Mouse (Mus musculus) thymus, adult 18-20 months (tissue): ENCODE measurements around the gene Vat1.
A peak's percentile ranks its signal among the peaks of the same experiment; 100 is the strongest.
"Not testable (repeated sequence)": the region's sequence is repeated elsewhere in the genome, so short reads cannot be mapped to it uniquely, and the experiment has no call there.

Experiments used
- DNase-seq, 2 experiments: peaks; one replicate each; pipeline ENCODE4 v3.0.0; 2022; ENCODE audit warnings: mixed read lengths in 2 of 2

The Vat1 gene

DNA sequence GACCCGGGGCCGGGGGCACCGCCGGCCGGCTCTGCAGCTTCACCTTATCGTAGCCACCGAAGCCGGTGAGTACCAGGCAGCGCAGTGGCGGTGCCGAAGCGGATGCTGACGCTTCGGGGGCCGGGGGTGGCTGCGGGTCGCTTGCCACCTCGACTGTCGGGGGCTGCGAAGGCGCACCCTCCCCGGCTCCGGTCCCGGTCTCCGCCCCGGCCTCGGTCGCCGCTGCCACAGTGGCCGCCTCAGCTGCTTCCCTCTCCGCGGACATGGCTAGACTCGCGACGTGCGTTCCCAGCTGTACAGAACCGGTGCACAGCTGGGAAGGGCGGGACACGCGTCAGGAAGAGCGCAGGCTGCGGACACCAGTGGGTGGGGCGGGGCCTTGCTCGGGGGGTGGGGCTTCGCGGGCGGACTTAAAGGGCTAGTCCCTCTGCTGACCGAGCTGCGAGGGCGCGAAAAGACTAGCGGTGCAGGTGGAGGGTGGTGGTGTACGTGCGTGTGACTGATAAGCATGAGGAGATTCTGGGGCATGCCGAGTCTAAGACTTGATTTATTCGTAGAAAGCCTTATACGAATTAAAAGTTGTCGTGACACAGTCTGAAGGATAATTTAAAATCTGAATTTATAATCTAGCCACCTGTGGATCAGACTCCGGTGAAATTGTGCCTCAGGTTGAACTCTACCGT is at the start of gene Vat1:
Gene Vat1 (minus strand): TSS at position 362 of the 683 bp plus-strand sequence.
- peak; percentile 53 to 58 for DNase-seq

DNA sequence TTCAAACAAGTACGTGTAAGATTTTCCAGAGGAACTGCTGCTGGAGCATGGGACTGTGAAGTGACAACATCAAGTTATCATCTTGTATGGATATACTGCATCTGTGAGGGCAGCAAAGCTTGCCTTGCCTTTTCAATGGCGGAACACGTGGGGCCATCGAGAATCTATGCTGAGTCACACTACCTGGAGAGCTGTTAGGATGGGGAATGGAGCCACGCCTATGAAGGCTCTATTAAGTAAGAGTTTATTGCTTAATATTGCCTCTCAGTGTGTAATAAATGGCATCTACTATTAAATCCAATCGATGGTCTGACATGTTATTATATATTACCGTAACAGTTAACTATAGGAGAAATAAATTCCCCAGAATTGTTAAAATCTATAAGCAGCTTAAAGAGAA is 41.1 kb upstream of the Vat1 start:
- DNase-seq: no peak

DNA sequence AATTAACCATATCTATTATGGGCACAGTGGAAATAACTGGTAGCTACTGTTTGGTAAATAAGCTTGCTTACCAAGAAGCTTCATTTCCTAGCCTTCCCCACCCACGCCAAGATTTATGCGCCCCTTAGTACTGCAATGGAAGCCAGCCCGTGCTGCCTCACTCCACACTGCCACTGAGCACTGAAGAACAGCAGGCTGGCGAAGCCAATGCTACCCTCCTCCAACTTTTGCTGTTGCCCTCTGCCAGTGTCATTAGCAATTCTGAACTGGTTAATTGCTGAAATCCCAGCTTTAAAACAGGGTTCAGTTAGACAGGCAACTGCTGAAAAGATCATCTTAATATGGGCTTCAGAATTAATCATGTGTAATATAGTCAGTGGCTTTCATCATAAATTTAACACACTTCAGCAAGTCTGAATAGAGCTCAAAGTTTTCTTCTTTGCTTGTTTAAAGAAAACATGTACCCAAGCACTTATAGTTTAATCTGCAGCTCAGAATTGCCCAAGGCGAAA is 40.3 kb upstream of the Vat1 start:
- no peak for DNase-seq

DNA sequence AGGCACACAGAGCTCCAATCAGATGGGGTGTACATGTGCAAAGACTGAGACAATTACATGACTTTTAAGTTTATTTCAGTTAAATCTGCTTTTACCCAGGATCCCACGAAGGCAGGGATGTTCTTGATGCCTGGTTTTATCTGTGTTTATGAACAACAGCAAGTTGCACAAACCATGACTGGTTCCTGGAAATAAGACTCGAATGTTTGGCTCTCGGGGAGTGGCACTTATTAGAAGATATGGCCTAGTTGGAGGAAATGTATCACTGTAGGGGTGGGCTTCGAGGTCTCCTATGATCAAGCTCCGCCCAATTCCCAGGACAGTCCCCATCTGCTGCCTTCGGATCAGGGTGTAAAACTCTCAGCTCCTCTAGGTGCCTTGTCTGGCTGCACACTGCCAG is 20.1 kb upstream of the Vat1 start:
- DNase-seq: no peak

DNA sequence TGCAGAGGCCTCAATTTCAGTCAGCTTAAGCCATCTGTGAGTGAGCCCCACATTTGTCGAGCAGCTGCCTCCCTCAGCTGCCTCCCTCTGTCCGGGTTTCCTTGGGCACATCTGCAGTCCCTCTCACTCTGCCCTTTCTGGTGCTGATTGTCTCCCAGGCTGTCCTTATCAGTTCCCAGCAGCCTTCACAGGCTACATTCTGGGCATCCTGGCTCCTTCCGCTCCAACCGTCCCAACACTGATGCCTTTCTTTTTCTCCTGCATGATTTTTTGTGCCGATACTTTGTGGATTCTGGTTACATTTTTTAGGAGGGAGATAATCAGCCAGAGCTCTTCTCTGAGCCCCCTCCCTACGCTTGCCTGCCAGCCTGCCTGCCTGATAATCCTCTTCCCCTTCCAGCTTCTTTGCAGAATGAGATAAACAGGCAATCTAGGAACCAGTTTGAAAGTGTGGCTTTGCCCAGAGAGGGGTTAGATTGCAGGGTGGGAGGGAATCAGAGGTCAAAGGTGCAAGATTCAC is 19.5 kb upstream of the Vat1 start:
- DNase-seq: no peak

DNA sequence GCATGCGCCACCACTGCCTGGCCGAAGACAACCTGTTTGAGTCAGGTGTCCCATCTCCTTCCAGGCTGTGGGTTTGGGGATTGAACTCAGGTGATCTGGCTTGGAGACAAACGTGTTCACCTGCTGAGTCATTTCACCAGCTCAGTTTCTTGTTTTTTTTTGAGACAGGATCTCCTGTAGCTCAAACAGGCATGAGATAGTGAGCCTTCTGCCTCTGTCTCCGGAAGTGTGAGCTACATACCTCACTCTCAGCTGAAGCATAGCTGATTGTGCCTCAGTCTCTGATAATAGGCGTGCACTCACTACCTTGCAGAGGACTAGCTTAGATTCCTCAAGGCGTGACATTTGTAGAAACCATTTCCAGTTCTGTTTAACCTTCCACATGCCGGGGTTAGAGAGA is 18.8 kb upstream of the Vat1 start:
- DNase-seq: no peak

DNA sequence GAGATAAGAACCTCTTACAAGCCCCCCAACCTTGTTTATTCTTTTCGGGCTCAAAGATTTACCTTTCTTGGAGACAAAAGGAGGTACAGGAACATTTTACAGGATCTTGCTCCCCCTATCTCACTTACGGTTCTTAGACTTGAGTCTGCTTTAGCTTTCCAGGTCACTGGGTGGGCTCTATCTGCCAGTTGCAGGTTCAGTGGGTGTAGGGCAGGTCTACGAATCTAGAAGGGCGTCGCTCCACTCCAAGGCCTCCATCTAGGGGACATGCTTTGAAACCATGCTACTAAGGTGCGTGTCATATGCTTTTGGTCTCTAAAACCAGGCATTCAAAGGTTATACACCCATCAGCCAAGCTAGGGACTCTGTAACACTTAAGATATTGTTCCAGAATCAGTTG is 18.2 kb upstream of the Vat1 start:
- DNase-seq: no peak

DNA sequence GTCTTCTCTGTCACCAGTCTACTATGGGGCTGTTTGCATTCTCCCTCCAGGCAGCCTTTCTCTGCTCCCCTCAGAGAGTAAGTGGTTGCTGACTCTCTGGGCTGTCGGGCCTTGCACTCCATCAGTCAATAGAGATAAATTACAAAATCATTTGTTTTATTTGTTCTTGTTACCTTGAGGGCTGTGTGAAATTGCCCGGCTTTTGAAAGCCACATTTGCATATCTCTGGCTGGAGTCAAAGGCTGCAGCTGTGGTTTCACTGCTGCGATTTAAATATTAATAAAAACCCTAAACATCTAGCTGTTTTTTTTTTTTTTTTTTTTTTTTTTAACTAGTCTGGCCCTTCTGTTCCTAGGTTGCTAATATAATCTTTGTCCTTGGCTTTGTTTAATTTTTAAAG is 17.8 kb upstream of the Vat1 start:
- no peak for DNase-seq

DNA sequence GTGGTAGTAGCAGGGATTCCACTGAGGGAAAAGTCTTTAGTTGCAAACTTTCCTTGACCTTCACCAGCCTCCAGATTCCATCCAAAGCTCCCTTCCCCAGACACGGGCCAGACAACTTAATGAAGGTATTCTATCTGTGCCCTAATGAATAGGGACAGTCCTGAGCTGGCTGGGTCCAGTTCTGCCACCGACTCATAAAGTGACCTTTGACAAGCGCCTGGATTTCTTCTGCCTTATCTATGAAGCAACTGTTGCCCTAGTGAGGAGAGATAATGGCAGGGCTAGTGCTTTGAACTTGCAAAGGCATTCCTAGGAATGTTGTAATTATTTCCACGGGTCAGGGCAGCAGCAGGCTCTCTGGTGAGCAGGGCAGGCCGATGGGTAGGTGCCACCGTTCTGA is 14.9 kb upstream of the Vat1 start:
- no peak for DNase-seq

DNA sequence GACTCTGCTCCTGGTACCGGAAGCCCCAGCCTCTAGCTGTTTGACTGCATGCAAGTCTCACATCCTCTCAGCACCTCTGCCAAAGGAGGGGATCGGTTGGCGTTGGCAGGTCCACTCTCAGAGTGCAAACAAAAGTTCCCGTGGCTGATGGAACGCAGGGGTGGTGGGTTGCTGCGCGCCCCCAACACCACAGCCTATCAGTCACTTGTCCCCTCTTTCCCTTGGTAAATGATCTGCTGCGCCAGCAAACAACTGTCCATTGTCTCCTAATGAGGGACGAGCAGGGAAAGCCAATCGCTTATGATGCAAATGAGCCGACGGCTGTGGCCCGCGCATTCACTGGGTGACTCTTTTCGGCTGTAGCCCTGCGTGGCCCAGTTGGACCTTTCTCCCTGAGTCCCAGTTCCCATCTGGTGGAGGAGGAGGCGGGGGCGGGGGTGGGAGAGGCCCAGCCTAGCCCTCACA is 13.2 kb upstream of the Vat1 start:
- no peak for DNase-seq

DNA sequence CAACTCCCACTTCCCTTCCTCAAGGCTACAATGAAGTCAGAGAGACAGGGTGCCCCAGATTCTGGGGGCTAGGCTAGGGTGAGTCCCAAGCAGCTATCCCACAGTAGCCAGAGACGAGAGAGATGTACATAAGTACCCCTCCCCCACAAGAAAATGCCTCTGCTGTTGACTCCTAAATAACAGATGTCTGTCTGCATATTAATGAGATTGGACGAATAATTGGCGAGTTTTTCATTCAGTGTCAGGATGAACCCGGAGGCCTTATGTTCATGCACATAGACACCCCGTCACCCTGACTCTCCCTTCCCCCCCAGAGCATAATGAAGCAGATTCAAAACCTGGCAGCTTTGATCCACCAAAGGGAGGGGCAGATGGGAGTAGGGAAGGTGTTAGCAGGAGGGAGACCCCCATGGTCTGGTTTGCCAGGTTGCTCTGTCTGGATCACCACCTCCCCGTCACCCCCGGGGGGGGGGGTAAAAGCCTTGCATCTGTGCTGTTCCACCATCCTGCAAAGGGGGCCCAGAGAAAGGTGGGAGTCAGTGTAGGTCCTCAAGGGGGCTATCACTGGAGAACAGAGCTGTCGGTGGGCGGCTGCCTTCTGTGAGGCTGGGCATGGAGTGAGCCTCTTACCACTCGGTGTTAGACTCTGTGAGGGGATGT is 11.7 kb upstream of the Vat1 start:
- no peak for DNase-seq

DNA sequence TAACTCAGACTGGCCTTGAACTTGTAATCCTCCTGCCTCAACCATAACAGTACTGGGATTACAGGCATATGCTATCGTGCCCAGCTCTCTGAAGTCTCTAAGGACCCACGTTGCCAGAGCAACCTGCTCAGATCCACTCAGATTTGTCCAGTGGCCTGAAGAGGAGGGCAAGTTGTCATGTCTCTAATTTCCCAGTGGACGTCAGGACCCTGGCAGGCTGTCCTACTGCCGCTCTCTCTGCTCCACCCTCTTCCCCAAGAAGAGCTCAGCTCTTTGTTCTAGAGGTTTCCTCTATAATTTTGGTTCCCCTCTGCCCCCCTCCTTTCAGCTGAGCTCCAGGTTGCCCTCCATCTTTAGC is 11.1 kb upstream of the Vat1 start:
- no peak for DNase-seq

DNA sequence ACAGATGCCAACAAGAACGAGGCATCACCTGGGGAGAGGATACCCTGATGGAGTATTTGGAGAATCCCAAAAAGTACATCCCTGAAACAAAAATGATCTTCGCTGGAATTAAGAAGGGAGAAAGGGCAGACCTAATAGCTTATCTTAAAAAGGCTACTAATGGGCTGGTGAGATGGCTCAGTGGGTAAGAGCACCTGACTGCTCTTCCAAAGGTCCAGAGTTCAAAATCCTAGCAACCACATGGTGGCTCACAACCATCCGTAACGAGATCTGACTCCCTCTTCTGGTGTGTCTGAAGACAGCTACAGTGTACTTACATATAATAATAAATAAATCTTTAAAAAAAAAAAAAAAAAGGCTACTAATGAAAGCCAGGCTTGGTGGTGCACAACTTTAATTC is 10.3 kb upstream of the Vat1 start:
- DNase-seq: not testable (repeated sequence)

DNA sequence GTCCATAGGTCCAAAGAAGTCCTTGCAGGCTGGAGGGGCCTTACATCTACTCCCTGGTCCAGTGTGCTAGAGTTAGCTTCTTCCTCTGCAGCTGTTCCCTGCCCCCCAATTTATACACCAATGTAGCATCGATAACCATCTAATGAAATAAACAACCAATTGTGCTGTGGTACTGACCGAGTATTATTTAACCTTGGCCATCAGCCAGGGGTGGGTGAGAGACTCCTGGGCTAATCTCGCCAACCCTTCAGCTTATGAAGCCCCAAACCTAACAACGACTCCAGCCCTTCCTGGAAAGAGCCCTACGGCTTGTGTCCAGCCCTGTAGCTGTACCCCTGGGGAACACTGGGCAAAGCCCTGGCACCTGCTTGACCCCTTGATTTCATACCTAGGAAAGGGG is 8.3 kb upstream of the Vat1 start:
- no peak for DNase-seq

DNA sequence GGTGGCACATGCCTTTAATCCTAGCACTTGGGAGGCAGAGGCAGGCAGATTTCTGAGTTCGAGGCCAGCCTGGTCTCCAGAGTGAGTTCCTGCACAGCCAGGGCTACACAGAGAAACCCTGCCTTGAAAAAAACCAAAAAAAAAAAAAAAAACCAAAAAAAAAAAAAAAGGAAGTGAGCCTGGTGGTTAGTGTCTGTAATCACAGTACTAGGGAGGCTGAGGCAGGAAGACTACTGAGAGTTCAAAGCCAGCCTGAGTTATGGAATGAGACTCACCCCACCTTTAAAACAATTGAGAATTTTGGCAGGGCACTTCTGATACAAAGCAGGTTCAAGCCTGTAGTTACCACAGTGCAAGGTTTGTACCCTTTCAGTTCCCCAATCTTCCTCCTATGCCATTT is 7.7 kb upstream of the Vat1 start:
- not testable (repeated sequence) for DNase-seq

DNA sequence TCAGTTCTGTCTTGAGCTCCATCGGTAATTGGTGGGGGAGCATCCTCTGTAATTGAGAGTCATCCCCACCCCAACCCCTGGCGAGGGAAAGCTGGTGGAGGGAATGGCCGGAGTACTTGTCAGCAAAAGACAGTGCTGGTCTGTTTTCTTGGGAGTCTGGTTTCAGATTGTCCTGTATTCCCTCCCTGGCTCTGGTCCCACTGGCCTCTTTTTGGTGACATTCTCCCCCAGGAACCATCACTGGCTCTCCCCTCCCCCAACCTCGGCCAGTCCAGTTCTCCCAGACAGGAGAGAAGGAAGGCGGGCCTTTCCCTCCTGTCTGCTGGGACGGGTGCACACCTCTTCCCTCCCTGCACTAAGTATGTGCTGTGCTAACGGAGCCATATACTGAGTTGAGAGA is 6.3 kb upstream of the Vat1 start:
- no peak for DNase-seq

DNA sequence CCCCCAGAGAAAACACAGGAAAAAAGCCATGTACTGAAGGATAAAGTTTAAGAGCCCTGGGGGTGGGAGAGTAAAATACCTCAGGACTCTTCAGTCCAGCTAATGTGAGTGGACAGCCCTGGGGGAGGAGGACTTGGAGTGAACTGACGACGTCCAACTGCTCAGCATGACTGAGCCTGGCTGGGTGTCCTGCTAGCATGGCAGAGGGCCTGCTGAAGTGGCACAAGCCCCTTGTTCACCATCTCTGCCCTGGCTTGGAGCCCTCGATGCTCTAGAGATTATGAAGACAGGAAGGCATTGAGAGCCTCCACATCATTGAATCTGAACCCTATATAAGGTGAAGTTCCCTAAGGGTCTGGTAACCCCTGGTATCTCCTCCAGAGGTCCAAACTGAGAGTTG is 5.9 kb upstream of the Vat1 start:
- DNase-seq: no peak

DNA sequence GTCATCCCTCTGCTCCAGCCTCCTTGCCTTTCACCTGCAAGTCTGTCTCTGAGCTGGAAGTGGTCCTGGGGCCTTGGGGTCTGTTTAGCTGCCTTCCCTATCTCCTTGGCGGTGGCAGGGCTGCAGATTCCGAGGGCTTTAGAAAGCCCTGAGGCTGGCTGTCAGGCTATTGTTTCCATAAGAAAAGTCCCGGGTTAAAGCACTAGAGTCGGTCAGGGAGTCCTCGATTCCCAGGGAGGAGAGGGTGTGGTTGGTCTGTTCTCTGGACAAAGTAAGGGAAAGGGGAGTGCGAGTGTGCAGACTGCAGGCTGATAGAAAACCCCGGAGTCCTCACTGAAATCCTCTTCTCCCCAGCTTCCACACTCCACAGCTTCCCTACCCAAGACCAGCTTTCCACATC is 4.2 kb upstream of the Vat1 start:
- DNase-seq: no peak

DNA sequence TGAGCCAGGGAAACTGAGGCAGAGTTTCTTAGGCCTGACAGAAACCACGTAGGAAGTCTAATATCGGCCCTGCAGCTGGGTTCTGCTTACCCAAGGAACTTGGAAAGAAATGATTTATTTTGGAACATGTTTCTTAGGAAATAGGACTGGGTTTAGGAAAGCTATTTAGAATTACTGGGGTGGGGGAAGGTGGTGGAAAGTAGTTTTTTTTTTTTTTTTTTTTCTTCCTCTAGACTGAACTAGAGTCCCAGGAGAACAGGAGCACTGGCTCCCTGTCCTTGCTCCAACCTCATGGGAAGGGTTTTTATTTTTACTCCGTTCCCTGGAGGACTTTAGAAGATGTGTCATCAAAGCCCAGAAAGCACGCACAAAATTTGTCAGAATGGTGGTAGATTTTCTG is 3.1 kb upstream of the Vat1 start:
- no peak for DNase-seq

DNA sequence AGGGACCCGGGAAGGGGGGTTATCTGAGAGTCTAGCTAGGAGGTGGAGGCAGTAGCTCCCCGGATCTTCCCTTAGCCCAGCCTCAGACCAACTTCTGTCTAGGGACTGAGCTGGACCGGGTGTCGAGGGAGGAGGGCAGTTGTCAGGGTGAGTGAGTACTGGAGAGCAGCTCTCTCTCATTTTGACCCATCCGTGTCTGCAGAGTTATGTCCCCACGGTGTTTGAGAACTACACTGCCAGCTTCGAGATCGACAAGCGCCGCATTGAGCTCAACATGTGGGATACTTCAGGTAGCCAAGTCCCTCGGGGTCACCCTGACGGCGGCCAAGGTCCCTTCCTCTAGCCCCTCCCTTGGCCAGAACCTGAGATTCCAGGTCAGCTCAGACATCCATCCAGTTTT is 2.7 kb upstream of the Vat1 start:
- DNase-seq: no peak

DNA sequence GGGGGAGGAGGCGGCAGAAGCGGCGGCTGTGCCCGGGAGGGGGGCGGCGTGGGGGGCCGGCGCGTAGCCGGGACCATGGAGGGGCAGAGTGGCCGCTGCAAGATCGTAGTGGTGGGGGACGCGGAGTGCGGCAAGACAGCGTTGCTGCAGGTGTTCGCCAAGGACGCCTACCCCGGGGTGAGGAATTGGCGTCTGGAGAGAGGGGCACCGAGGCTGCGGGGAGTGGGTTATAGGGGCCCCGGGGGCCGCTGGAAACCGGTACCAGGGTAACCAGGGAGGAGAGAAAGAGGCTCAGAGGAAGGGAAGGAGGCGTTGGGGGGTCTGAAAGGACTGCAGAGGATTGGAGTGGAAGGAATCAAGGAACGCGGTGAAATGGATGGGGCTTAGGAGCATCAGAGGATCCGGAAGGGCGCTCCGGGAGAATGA is 2.2 kb upstream of the Vat1 start:
- peak in 1 of 2 experiments; percentile 52 for DNase-seq

DNA sequence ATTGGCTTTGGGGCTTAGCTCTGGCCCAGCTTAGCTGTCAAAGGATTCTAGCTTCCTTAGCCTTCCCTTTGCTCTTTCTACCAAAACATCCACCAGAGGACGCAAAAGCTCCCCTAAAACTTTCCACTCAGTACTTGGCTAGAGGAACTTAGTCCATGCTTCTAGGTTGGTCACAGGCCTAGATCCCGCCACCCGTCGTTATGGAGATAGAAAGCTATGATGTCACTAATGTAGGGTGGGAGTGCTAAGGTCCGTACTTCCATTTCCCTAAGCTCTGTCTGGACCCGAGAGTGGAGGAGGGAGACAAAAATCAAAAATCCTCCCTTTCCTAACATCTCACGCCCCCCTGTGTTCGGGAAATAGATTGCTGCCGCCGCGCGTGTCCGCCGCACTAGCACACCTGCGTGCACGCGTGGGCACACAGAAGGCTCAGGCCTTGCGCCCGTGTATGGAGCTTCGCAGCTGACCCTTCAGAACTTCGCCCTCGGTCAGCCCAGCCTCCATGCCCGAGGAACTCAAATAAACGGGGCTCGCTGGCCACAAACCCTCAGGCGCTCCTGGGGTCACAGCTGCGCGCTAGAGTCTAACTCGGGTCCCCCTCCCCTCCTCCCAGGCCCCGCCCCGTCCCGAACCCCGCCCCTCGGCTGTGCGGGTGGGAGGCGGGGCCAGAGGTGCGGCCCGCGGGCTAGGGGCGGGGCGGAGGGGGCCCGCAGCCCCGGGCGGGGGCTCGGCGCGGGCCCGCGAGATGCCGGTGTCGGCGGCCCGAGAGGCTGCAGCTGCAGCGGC is 1.6 kb upstream of the Vat1 start:
- DNase-seq: peak; percentile 53 to 64

DNA sequence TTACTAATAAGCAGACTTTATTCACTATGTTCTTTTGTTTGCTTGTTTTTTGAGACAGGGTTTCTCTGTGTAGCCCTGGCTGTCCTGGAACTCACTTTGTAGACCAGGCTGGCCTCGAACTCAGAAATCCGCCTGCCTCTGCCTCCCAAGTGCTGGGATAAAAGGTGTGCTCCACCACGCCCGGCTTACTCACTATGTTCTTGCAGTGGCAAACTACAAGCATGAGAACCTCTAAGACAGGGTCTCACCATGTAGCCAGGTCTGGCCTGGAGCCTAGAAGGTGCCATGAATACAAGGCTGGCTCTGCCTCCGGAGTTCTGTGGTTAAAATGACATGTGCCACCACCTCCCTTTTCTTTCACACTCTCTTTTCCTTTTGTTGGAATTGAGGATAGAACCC is 521 bp upstream of the Vat1 start:
- not testable (repeated sequence) for DNase-seq
